Mouse (Mus musculus) embryonic facial prominence, embryonic 14.5 days (tissue): ENCODE data around the gene Zmiz1. TPM values are rescaled to one million over a fixed set of nuclear protein-coding genes. Genes with fewer than 3 reads are reported as not detected.

Experiments used
- ATAC-seq: fragments of 200-750 bp; cut with Nextera tagmentation; 2 replicates; pipeline ENCODE4 v1.8.0; 2017; ENCODE audit warnings: low read depth, moderate number of reproducible peaks, moderate TSS enrichment
- DNase-seq: peaks from one replicate; pipeline ENCODE4 v3.0.0-alpha.2; 2015; ENCODE audit warnings: low spot score
- H3K27ac ChIP-seq: fragments of 300-500 bp; sonication (generic); replicated peaks from 2 replicates; pipeline ENCODE4 v1.5.1; 2014; ENCODE audit warnings: low read depth, mild to moderate bottlenecking, low read length, moderate library complexity
- H3K27me3 ChIP-seq: fragments of 300-500 bp; sonication (generic); replicated peaks from 2 replicates; pipeline ENCODE4 v1.6.1; 2014; ENCODE audit warnings: low read length; ENCODE audit not compliant: control insufficient read depth, insufficient read depth
- H3K36me3 ChIP-seq: fragments of 300-500 bp; sonication (generic); 2 replicates; pipeline ENCODE4 v1.6.1; 2014; ENCODE audit warnings: low read length, mixed read lengths; ENCODE audit not compliant: control insufficient read depth, insufficient read depth
- H3K4me1 ChIP-seq: fragments of 300-500 bp; sonication (generic); 2 replicates; pipeline ENCODE4 v1.6.1; 2014; ENCODE audit warnings: antibody characterized with exemption, low read length; ENCODE audit not compliant: control insufficient read depth, insufficient read depth
- H3K4me2 ChIP-seq: fragments of 300-500 bp; sonication (generic); 2 replicates; pipeline ENCODE4 v1.6.1; 2014; ENCODE audit warnings: low read depth, mild to moderate bottlenecking, low read length, moderate library complexity, mixed read lengths
- H3K4me3 ChIP-seq: fragments of 300-500 bp; sonication (generic); 2 replicates; pipeline ENCODE4 v1.5.1; 2014; ENCODE audit warnings: low read depth, mild to moderate bottlenecking, low read length
- H3K9ac ChIP-seq: fragments of 300-500 bp; sonication (generic); 2 replicates; pipeline ENCODE4 v1.6.1; 2014; ENCODE audit warnings: low read depth, mild to moderate bottlenecking, low read length, moderate library complexity, mixed read lengths
- H3K9me3 ChIP-seq: fragments of 300-500 bp; sonication (generic); 2 replicates; pipeline ENCODE4 v1.6.1; 2016; ENCODE audit warnings: low read length; ENCODE audit not compliant: control insufficient read depth
- WGBS: fragments of 180-500 bp; shearing (Covaris S2); extraction: QIAGEN DNeasy Blood & Tissue Kit; methylation state at CpG from one replicate; pipeline ENCODE4 v1.1.7; 2014; 5-methylcytosine and 5-hydroxymethylcytosine counted together
- polyA plus RNA-seq: library from polyadenylated mRNA; unstranded; fragments of >200 nt; fragmentation: Nextera tagmentation; extraction: Ambion mirVana; gene quantifications from 2 replicates; pipeline ENCODE4 v1.2.1, GENCODE M21; 2014

The Zmiz1 gene
- polyA plus RNA-seq: 31.3 and 36.6 TPM in 2 replicates

DNA sequence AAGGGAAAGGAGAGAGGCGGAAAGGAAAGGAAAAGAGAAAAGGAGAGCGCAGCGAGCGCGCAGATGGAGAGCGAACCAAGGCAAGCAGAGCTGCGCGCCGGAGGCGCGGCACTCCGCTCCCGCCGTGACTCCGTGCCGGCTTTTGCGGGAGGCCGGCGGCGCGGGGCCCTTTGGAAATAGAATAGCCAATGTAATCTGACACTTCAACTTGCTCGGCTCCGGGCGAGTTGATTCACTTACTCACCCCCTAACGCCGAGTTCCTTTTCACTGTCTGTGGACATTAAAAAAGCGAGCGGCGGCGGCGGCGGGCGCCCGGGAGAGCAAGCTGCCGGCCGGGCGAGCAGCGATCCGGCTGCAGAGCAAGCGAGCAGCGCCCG lies at the start of gene Zmiz1:
Zmiz1 (plus strand) TSS at position 170 of the 378 bp plus-strand sequence.
- H3K36me3 ChIP-seq: no peaks in the 10 kb centered on the region
- DNase-seq: peak; percentile 97
- H3K9ac ChIP-seq: peak within 1 kb of the TSS; percentile 98
- no peaks in the 10 kb centered on the region for H3K27me3 ChIP-seq
- 0% methylated on average over 32 of the region's 42 CpGs for WGBS
- ATAC-seq: peak; percentile 58
- H3K27ac ChIP-seq: peak within 1 kb of the TSS; percentile 100
- H3K4me2 ChIP-seq: peak within 1 kb of the TSS; percentile 76
- peak within 1 kb of the TSS; percentile 97 for H3K4me3 ChIP-seq
- peaks cover 34% of the 10 kb centered on the region for H3K4me1 ChIP-seq
- H3K9me3 ChIP-seq: no peaks in the 10 kb centered on the region

GRCm38 (mm10) chr14:25411848-25412527 lies 47.0 kb upstream of the Zmiz1 start:
- Histone ChIP-seq H3K27ac (no peak overlapping the region), H3K9me3 (no peaks in the 10 kb centered on the region), H3K4me2 (no peak overlapping the region), H3K4me3 (no peak overlapping the region), H3K9ac (no peak overlapping the region), H3K27me3 (no peaks in the 10 kb centered on the region), H3K4me1 (no peaks in the 10 kb centered on the region), H3K36me3 (no peaks in the 10 kb centered on the region)
- WGBS: 82% methylated on average over 9 of the region's 9 CpGs
- no peak for DNase-seq
- no peak for ATAC-seq

GRCm38 (mm10) chr14:25412811-25413210 lies 46.2 kb upstream of the Zmiz1 start:
- Histone ChIP-seq H3K4me2 (no peak overlapping the region), H3K36me3 (no peaks in the 10 kb centered on the region), H3K4me3 (no peak overlapping the region), H3K9ac (no peak overlapping the region), H3K4me1 (no peaks in the 10 kb centered on the region), H3K9me3 (no peaks in the 10 kb centered on the region), H3K27me3 (no peaks in the 10 kb centered on the region), H3K27ac (no peak overlapping the region)
- 94% methylated on average over 10 of the region's 10 CpGs for whole genome bisulfite sequencing
- DNase-seq (no peak), ATAC-seq (no peak)

GRCm38 (mm10) chr14:25413510-25413909 lies 45.5 kb upstream of the Zmiz1 start:
- no peaks in the 10 kb centered on the region for H3K9me3 ChIP-seq

GRCm38 (mm10) chr14:25414115-25414514 lies 44.9 kb upstream of the Zmiz1 start:
- Histone ChIP-seq H3K27ac (no peak overlapping the region), H3K4me3 (no peak overlapping the region), H3K4me2 (no peak overlapping the region), H3K9ac (no peak overlapping the region), H3K4me1 (no peaks in the 10 kb centered on the region), H3K9me3 (no peaks in the 10 kb centered on the region), H3K27me3 (no peaks in the 10 kb centered on the region), H3K36me3 (no peaks in the 10 kb centered on the region)
- ATAC-seq (no peak), DNase-seq (no peak)
- WGBS: 75% methylated on average over 4 of the region's 4 CpGs

More at GRCm38 (mm10) chr14:25413510-25413909, 45.5 kb upstream of the Zmiz1 start:
- Histone ChIP-seq H3K4me3 (no peak overlapping the region), H3K27ac (no peak overlapping the region), H3K27me3 (no peaks in the 10 kb centered on the region), H3K9ac (no peak overlapping the region), H3K36me3 (no peaks in the 10 kb centered on the region), H3K4me1 (no peaks in the 10 kb centered on the region), H3K4me2 (no peak overlapping the region)
- no peak for ATAC-seq
- WGBS: 68% methylated on average over 3 of the region's 3 CpGs
- no peak for DNase-seq

DNA sequence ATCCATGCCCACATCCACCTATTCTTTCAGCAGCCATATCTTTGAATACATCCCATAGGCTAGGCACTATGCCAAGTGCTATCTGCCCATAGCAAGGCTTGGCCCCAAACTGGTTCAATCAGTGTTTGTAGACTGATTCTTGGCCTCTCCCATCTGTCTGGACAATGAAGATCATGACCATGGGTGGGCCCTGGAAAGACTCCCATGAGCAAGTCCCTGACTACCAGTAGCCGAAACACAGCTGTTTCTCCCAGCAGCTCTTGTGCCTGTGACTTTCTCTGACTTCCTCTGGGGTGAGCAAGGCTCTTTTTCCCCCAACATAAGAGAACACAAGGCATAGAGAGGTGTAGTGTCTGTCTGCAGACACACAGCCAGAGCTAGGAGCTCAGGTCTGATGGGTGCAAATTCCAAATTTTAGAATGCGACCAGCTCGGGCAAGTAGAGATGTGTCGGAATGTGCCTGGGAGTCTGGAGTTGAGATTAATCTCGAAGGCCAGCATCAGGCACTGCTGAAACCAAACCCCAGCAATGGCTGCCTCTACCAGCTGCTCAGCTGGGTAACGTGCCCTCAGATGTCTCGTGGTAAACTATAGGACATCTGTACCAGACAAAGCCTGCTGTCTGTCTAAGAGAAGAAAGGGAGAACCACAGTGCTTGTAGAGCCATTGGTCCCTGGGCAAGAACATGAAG lies 38.8 kb upstream of the Zmiz1 start:
- no peak overlapping the region for H3K4me2 ChIP-seq
- H3K36me3 ChIP-seq: no peaks in the 10 kb centered on the region
- H3K9ac ChIP-seq: no peak overlapping the region
- 69% methylated on average over 7 of the region's 7 CpGs for WGBS
- peaks cover 14% of the 10 kb centered on the region for H3K4me1 ChIP-seq
- ATAC-seq: no peak
- peak overlapping the region; percentile 63 for H3K27ac ChIP-seq
- no peaks in the 10 kb centered on the region for H3K9me3 ChIP-seq
- peak; percentile 50 for DNase-seq
- no peaks in the 10 kb centered on the region for H3K27me3 ChIP-seq
- H3K4me3 ChIP-seq: no peak overlapping the region

GRCm38 (mm10) chr14:25420987-25421386 lies 38.0 kb upstream of the Zmiz1 start:
- no peak overlapping the region for H3K4me2 ChIP-seq
- no peak overlapping the region for H3K9ac ChIP-seq
- no peaks in the 10 kb centered on the region for H3K27me3 ChIP-seq
- WGBS: no CpG with 5 or more reads among the region's 1 CpGs
- H3K4me3 ChIP-seq: no peak overlapping the region
- H3K36me3 ChIP-seq: no peaks in the 10 kb centered on the region
- DNase-seq: peak; percentile 53
- H3K27ac ChIP-seq: peak overlapping the region; percentile 63
- no peaks in the 10 kb centered on the region for H3K9me3 ChIP-seq
- ATAC-seq: no peak
- H3K4me1 ChIP-seq: peaks cover 14% of the 10 kb centered on the region

- Histone ChIP-seq H3K9me3 (no peaks in the 10 kb centered on the region), H3K36me3 (no peaks in the 10 kb centered on the region), H3K4me1 (peaks cover 14% of the 10 kb centered on the region), H3K27ac (peak overlapping the region; percentile 63), H3K4me2 (no peak overlapping the region), H3K4me3 (no peak overlapping the region), H3K27me3 (no peaks in the 10 kb centered on the region), H3K9ac (0 out of 2 replicates have a peak overlapping the region, but pooled peaks have one; percentile 11)
- ATAC-seq (peak; percentile 83), DNase-seq (peak; percentile 85)
- WGBS: 27% methylated on average over 11 of the region's 13 CpGs
Observed at GRCm38 (mm10) chr14:25421596-25422001, 37.4 kb upstream of the Zmiz1 start.
